Mouse (Mus musculus): ENCODE results near the gene Mrpl39. TPM values are rescaled to one million over a fixed set of nuclear protein-coding genes. Genes with fewer than 3 reads are reported as not detected.
A peak's percentile ranks its signal among the peaks of the same experiment; 100 is the strongest.

The Mrpl39 gene
- 41.4 and 43.5 TPM in 2 replicates for total RNA-seq (2021)
- long read RNA-seq, transcript Mrpl39-201 (10 exons, 2,294 nt): major isoform, 98 of 123 reads
- long read RNA-seq, partial matches to known transcripts: 19 of 123 reads
- long read RNA-seq, other reads (novel, unspliced or antisense): 4 of 123 reads

GRCm38 (mm10) chr16:84735166-84736105 lies at the start of gene Mrpl39:
Mrpl39 (minus strand) TSS chr16:84735742.
- peak; percentile 98 for DNase-seq

- no peak for DNase-seq
Measured at GRCm38 (mm10) chr16:84784966-84785365, 49.4 kb upstream of the Mrpl39 start.

GRCm38 (mm10) chr16:84783279-84783678 lies 47.7 kb upstream of the Mrpl39 start:
- DNase-seq: no peak

GRCm38 (mm10) chr16:84779718-84780117 lies 44.2 kb upstream of the Mrpl39 start:
- DNase-seq: no peak

GRCm38 (mm10) chr16:84778861-84779630 lies 43.5 kb upstream of the Mrpl39 start:
- no peak for DNase-seq

- DNase-seq: no peak
Measured at GRCm38 (mm10) chr16:84778431-84778830, 42.9 kb upstream of the Mrpl39 start.

- no peak for DNase-seq
Measured at GRCm38 (mm10) chr16:84776089-84776784, 40.7 kb upstream of the Mrpl39 start.

- DNase-seq: no peak
Measured at GRCm38 (mm10) chr16:84775356-84775755, 39.8 kb upstream of the Mrpl39 start.

DNA sequence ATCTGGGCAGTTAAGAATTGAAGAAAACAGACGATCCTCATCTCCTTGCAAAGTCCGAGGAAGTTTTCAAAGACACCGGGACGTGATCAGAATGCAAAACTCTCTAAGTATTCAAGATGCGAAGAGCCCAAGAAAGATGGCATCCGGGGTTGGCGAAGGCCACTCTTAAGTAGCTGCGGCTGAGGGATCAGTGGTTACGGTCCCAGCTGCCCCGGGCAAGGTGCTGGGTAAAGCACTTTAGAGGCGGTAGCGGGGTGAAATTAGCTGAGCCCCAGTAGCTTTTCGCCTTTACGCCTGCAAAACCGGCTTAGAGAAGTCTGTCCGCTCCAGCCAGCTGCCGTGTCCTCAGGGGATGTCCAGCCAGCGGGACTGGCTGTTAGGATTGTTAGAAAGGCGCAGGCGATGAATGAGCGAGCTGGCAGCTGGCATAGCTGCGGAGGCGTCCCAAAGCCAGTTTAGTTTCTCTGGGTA lies 39.3 kb upstream of the Mrpl39 start:
- peak; percentile 51 for DNase-seq

- DNase-seq: peak; percentile 53
Measured at GRCm38 (mm10) chr16:84774003-84774703, 38.6 kb upstream of the Mrpl39 start, which contains the start of gene Jam2. Jam2 (plus strand) TSS chr16:84774123.

DNA sequence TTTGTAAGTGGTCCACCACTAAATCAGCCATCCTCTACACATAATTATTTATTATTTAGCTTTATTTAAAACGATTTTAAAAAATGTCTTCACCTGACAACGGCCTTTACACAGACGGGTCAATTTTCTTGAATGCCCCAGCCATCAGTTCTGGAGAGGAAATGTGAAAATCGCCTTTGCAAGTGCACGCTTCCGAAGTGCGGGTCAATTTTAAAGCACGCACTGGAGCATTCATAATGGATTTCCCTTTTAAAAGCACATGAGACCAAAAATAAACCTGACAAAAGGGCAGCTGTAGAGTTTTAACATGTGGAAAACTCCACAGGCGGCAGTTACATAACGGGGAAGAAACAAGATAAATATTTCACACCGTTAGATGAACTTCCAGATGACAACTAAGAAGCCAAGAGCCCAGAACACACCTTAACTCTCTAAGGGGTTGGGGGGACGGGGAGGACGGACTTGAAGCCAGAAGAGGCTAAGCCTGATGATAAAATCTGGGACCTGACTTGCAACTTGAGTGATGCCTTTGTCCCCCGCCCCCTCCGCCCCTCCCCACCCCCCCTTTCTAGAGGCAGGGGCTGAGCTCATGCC lies 37.8 kb upstream of the Mrpl39 start:
- DNase-seq: no peak

DNA sequence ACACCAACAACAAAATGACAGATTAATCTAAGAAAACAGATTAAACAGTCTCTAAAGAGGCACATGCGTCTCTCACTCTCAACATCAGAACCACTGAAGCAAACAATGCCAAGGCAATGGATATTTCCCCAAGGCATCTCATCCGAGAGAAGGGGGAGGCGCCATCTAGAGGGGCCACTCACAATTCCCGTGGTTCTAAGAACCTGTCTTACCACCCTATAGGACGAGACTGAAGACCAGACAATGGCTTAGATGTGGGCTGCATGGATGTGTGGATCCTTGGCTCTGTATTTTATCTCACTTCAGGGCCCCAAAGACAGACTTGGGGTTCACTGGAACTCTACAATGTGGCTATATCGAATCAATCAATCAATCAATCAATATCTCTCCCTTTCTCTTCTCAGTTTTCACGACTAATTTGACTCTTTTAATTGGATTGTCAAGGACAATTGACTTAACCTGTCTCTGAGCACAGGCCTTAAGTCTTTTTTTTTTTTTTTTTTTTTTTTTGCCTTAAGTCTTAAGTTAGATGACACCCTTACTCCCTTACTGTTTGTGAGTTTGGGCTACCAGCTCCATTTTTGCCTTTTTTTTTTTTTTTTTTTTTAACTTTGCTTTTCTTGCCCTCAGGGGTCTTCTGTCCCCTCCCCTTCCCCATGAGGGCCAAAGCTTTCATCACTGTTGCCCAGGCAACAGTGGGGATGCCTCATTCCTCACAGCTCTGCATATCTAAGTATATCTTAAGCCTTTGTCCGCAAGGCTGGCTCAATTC lies 37.1 kb upstream of the Mrpl39 start:
- no peak for DNase-seq

- DNase-seq: no peak
Measured at GRCm38 (mm10) chr16:84771461-84771860, 35.9 kb upstream of the Mrpl39 start.

- no peak for DNase-seq
Measured at GRCm38 (mm10) chr16:84770891-84771290, 35.3 kb upstream of the Mrpl39 start.

DNA sequence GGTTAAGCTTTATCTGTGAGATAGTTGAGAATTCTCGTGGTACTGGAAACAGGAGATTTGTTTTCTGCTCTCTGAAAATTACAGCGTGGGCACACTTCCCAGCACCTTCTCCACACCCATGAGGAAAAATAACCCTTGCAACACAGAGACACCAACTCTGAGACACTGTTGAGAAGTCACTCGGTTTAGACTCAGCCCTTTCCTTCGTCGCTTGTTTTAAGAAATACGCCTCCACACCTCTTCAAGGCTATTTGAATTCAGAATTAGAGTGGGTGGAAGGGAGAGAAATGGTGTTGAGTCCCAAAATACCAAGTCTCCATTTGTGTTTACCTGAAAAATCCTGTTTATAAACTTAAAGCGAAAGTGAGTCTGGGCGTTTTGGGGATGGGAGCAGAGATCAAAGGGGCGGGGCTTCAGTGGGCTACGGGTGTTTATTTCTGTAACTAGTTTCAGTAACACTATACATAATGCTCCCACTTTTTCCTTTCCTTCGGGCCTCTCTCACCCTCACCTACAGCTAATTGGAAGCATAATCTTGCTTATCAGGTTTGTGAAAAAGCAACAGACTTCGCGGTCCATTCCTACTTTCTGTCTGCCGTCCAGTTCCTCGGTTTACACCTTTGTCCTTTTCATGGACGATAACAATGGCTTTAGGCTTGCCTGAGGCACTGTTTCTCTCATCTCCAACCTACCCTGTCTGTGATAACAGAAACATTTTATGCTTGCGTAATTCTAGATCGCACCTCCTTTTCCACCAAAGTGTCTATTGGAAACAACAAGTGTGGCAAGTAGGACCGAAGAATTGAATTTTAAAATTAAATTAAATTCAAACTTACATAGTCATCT lies 34.3 kb upstream of the Mrpl39 start:
- no peak for DNase-seq

GRCm38 (mm10) chr16:84769182-84769581 lies 33.6 kb upstream of the Mrpl39 start:
- no peak for DNase-seq

GRCm38 (mm10) chr16:84767956-84768355 lies 32.4 kb upstream of the Mrpl39 start:
- DNase-seq: no peak

- no peak for DNase-seq
Measured at GRCm38 (mm10) chr16:84745721-84746306, 10.3 kb upstream of the Mrpl39 start.

Data from adrenal gland, postnatal 25 days (tissue).